Mouse (Mus musculus): ENCODE measurements around the gene Tpd52l1.
A peak's percentile ranks its signal among the peaks of the same experiment; 100 is the strongest.
"Not testable (repeated sequence)": the region's sequence is repeated elsewhere in the genome, so short reads cannot be mapped to it uniquely, and the experiment has no call there.

The Tpd52l1 gene

DNA sequence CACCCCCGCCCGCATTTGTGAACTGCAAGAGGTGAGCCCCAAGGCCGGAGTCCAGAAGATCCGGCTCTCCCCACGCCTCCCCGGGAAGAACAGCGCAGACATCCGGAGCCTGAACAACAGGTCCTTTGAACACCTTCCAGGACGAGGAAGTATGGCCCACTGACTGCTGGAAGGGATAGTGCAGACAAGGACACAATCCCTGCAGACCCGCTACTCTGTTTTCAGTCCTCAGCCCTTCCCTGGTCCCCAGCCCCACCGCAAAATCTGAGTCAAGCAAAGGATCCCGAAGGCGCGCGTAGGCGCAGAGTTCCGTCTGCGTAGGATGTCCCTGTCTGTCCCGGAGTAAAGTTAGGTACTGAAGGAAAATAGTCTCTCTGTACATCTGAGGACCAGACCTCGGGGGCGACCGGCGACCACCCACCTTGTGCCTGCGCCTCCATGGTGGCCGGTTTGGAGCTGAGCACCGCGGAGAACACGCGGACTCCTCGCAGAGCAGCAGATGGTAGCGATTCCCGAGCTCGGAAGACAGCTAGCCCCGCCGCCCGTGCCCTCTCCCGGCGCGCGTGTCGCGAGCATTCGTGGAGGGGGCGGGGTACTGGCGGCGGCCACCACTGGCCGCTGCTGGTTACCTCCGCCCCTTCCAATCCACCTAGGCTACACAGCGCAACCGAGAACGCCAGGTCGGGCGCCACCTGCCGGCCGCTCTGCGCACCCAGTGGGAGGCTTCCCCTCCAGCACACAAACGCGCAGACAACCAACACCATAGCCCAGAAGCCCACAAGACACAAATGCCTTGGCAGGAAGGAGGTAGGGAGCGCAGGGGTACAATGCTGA lies at the start of gene Tpd52l1:
Gene Tpd52l1 (minus strand): TSS at position 668 of the 834 bp plus-strand sequence.
- peak; percentile 77 for DNase-seq

DNA sequence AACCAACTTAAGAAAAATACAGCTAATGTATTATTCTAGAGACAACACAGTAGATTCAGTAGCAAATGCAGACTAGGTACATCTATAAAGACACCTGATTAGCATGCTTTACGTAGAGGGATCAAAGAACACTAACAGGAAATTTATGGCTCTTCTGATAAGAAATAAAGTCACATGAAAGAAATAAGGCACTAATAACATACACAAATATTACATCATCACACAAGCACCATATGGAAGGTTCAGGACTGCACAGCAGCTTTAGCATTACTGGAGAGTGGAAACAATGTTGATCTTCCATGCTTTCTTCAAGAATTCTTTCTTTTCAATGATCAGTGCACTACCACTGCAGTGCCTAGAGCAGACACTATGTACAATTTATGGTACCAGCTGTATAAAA lies 48.5 kb upstream of the Tpd52l1 start:
- no peak for DNase-seq

DNA sequence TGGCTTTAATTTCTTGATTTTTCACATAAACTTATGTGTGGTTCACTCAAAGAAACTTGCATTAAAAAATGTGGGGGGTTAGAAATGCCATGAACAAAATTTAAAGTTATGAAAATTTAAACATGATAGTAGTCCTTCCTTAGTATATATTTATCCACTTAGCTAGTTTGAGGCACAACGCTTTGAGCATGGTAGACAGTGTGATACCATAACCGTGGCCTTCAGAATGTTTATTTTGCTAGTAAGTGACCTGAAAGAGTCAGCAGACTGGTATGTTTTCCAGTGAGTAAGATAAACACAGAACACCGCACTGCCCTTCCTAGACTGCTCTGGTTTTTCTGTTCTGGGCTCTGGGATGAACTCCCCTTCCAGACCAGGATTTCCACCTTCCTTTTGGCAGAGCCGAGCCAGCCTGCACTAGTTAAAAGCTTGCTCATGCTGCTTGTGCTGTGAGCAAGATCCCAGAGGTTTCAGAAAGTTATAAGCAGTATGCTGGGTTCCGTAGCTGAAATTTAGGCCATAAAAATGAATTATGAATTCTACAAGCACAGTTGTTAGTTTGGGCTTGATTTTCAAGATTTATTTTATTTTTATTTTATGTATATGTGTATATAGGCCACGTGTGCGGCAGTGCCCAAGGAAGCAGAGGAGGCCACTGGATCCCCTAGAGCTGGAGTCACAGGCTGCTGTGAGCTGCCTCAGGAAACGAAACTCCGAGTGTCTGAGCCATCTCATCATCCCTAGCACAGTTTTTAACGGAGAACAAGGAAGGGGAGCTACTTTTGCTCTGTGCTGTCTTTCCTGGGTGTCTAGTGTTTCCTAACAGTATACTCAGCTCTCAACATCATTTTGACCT lies 21.5 kb upstream of the Tpd52l1 start:
- no peak for DNase-seq

DNA sequence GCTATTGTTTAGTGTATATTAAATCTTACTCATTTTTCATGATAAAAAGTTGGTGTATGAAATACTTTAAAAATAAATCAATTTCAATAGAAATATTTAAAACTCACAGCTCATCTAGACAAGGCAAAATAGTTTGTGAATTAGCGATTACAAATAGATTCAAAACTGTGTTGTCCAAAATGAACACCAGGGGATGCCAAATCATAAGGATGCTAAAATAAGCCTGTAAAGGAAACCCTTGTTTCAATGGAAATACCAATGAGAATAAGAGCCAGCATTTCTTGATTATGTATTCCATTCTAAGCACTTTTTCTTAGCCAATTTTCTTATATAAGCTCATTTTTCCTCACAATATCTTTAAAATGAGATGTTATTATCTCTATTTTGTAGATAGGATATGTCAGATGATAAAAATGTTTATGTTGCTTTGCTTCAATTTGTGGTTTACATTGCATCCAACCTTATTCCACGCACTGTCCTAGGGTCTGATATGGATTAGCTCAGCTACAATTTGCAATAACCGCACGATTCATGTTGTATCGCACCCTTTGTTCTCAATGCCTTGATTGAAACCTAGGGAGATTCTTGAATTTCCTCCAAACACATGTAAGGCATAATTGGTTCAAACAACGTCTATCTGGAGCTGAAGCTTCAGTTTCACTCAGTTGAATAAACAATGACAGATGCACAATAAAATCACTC lies 20.2 kb upstream of the Tpd52l1 start:
- DNase-seq = no peak

DNA sequence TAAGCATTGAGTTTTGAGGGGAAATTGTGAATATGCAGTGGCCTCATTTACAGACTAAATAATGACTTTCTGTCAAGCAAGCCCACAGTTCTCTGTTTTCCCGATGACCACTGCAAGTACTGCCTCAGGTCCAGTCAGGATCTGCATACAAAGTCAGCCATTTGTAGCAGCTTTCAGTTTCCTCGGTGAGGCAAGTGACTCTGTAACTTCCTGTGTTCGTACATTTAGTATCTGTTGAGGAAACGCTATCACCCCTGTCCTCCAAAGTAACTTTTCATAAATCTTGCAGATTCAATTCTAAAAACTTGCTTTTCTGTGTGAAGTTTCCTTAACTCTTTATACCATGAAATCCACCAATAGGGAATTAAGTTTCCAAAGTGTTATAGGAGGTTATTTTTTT lies 19.7 kb upstream of the Tpd52l1 start:
- no peak for DNase-seq

DNA sequence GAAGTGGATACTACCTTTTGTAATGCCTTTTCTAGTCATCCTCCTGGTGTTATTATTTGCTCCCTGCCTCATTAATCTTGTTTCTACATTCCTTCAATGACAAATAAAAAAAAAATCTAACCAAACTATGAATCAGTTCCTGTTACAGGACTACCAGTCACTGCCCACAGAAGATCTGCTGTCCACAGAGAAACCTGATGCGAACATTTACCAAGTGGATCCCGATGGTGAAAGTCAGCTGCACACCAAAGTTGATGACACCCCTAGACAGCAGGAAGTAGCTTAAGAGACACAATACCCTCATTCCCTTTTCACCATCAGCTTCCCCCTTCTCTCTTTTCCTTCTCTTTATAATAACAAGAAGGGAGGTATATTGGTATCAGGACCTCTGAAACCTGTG lies 17.3 kb upstream of the Tpd52l1 start:
- no peak for DNase-seq

DNA sequence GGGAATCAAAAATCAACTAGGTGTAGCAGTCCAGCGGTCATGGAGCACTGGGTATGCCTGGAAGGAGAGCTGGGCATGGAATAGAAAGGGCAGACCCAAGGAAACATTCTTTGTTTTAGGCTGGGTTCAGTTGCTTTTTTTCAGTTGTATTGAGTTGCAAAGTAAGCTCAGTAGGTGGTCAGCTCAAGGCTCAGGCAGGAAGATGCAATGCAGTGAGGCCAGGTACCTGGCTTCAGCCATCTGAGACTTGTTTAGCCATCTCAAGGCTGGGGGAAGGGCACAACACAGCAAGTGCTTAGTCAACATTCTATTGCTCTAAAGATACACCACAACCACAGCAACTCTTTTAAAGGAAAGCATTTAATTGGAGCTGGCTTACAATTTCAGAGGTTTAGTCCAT lies 11.0 kb upstream of the Tpd52l1 start:
- no peak for DNase-seq

DNA sequence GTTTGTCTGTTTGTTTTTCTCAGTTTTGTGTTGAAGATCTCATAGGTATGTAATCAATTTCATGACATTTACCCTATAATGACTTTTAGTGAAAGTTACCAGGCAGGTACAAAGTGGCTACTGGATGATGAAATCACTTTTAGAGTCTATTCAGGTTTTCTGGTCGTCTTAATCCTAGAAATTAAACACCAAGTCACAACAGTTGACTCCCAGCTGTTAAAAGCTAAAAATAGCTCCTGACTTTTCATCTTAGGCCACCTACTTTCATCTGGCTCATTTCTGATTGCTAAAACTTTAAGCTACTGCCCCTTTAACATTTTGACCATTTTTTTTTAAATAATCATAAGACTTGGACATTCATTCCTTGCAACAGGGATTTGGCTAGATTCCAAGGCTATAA lies 1.3 kb upstream of the Tpd52l1 start:
- DNase-seq = no peak

DNA sequence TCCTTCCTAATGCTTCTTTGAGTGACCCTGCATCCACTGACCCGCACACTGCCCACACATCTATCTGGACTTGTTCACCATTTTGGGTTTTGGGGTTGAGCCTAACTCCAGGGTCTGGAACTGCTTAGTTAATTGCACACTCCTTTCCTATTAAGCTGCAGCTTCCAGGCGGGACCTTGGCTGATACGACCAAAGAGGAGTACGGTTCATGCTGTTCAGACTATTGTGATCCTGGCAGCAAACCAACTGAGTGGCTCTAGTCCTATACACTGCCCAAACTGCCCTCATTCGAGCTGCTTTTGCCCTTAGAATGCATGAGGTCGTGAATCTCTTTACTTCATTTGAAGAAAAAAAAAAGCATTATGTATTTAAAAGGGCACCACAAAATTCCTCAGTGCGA lies 1.6 kb downstream of the Tpd52l1 start:
- DNase-seq = no peak

DNA sequence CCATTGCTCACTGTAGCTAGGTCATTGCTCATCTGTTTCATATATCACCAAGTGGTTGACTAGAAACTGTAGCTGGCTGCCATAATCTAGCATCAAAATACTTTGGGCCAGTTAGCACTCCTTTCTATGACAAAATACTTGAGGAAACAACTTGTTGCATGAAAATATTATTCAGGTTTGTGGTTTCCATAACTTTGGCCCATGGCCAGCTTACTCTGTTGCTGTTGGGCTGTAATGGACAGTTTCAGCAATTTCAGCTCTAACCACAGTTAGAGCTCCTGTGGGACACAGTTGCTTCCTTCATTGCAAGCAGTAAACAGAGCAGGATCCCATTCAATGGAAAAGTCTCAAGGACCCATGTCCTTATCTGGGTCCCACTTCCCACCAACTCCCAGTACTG lies 4.3 kb downstream of the Tpd52l1 start:
- no peak for DNase-seq

DNA sequence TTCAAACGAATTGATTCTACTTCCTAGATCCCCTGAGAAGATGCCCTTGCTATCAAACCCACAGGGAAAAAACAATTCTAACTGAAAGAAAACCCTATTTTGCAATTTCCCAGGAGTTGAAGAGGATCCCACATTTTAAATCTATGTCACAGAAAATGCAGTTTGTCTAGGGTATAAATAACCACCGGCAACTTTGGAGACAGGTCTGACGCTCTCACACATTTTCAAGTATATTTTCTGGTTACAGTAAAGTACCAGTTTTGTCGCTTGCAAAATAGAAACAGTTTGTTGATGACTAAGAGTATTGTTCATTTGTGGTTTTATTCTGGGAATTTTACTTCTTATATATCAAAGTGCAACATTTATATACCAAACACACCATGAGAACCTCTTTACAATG lies 9.7 kb downstream of the Tpd52l1 start:
- DNase-seq = no peak

DNA sequence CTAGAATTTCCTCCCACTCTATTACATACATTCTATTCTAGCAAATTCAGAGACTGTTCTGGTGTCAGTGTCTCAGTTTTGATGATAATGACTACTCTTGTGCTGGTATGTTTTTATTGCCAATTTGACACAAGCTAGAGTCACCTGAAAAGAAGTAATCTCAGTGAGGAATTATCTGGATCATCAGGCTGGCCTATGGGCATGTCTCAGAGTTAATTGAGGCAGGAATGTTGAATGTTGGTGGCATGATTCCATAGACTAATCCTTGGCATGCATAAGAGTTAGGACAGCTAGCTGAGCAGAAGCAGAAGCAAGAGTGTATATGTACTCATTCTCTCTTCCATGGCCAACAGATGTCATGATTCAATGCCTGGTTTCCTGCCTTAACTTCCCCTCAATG lies 27.8 kb downstream of the Tpd52l1 start:
- no peak for DNase-seq

DNA sequence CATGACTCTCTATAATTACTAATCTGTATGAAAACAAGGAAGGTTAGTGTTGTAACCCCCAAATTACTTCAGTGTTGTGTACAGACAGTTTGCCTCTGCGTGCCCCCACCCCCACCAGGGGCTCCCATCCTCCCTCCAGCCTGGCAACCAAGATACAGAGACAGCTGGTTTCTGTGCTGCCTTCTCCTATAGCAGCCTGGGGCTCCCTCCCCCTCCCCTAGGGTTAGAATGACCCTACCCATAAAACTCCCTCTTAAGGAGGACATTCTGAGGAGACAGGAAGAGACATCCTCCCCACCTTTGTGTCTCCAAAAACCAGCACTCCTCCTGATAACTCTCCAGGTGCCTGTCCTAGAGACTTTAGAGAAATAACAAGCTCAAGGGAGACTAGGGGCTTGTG lies 52.8 kb downstream of the Tpd52l1 start:
- no peak for DNase-seq

DNA sequence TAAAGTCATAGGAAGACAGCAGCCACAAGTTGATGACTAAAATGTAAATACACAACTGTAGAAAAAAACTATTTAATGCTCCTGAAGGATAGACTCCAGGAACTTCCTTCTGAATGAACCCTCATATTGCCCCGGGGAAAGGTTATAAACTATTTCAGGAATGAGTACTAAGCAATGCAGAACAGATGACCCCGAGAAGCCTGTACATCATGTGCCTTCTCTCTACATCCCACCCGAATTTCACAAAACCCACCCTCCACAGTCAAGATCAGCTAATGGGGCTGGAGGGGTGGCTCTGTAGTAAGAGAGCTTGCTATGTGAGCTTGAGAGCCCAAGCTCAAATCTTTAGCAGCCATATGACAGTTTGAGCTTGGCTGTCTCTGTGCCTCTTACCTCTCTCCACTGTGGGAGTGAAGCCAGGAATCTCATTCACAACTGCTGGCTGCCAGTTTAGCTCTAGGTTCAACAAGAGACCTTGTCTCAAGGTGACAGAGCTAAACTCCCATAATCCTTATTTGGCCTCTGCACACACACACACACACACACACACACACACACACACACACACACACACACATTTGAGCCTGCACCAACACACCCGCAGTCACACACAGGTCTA lies 54.9 kb downstream of the Tpd52l1 start:
- DNase-seq = no peak

DNA sequence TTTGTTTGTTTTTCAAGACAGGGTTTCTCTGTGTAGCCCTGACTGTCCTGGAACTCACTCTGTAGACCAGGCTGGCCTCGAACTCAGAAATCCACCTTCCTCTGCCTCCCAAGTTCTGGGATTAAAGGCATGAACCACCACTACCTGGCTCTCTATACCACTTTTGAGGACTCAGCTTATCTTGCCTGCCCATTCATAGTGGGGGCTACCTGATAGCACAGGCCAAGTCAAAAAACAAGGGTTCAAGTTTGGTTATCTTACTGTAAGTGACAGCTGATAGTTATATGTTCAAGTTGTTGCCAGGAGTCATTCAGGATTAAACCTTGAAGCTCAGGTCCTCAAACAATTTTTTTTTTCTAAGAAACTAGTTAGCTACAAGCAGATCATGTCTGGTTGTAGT lies 57.2 kb downstream of the Tpd52l1 start:
- not testable (repeated sequence) for DNase-seq

DNA sequence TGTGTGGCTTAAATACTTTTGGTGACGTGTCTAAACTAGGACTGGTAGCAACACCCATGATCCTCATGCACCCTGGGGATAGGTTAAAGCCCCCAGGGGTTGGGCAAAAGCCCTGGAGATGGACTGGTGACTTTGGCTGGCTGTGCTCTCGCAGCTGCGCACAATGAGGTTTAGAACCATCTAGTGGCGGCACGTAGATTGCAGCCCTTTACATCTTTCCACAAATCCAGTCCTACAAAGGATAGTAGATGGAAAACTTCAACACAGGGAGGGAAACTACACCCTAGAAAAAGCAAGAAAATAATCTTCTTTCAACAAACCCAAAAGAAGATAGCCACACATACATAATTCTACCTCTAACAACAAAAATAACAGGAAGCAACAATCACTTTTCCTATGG lies 75.6 kb downstream of the Tpd52l1 start:
- DNase-seq = not testable (repeated sequence)

DNA sequence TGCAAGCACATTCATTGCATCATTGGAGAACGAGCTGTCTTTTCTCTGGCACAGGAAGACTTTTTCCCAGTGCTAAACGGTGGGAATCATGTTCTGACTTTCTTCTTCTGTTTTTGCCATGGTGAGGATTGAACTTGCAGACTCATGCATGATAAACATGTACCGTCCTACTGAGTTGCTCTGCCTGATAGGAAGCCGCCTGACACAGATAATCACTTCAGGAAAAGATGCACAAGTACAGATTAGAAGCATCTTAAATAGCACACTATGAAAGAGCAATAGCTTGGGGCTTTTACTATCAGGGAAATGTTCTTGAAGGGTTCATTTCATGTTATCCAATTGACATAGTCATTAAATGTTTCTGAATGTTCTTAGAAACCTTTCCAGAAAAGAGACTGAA lies 86.0 kb downstream of the Tpd52l1 start:
- DNase-seq = no peak

DNA sequence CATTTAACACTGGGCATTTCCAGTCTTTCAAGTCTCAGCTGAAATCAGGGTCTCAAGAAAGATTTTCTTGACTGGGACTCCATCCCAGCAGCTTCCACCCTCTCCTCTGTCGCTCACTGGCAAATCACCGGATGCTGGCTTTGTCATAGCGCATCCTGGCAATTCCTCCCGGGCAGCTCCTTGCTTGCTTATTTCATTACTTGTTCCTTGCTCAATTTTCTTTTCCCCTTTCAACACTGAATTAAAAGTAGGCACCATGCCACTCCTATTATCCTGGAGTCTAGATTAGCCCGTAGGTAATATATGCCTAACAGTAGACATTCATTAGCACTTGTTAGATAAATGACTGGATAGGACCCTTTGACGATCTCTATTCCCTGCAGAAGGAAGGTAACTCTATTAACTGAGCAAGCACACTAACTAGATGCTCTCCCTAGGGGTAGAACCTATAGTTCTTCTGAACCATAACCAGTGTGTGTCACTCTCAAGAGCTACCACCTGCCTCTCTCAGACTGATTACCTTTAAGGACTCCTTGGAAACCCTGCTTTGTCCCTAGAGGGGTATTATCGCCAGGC lies 90.8 kb downstream of the Tpd52l1 start:
- DNase-seq = no peak

DNA sequence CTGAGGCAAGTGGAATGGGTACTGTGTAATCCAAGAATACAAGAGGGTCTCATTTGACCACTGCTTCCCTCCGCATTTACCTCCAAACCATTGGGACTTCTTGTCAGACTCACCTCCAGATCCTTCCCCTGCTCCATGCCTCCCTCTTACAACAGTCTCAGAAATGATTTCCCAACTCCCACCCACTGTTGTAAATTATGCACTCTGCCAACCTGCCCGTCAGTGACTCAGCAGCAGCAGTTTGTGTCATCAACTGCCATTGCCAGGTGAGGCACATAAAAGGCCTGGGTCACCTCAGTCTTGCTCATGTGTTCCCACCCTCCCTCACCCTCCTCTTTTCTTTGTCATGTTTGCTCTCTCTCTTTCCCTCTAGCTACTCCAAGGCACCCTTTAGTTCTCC lies 91.6 kb downstream of the Tpd52l1 start:
- DNase-seq = no peak

DNA sequence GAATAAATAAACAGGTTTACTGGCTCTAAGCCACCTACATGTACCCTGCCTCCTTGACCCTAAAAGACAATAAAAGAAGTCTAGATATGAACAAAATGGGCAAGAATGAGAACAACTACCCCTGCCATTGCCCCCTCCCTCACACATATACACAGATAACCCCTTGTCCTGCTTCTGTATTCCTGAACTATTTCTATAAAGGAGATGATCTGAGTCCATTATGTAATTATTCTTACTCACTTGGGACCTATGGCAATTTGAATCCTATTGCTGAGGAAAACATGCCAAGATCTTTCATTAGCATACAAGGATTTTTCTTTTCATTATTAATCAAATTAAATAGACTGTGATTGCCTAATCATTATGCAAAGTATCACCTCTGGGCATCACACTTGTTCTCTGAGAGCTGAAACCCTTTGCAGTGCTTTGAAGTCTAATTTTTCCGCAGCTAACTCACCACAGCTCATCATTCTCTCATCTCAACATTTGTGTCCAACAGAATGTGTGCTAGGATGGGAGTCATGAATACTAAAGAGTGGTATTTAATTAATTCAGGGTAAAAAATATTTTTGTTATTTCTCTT lies 92.8 kb downstream of the Tpd52l1 start:
- DNase-seq = no peak

DNA sequence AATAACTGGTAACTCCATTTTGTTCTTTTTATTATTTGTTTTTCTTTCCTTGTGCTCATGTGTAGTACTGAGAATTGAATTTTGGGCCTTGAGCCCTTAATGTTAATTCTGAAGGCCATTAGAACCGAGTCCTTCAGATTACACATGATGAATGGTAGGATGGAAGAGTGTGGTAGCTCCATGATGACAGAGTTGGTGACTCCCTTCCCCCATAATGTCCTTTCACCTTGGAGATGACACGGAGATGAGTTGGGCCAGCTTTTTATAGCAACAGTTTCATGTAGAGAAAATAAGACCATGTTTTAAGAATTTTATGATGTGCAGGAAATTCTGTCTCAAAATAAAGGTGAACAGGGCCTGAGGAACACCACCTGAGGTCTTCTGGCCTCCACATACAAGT lies 94.7 kb downstream of the Tpd52l1 start:
- no peak for DNase-seq

DNA sequence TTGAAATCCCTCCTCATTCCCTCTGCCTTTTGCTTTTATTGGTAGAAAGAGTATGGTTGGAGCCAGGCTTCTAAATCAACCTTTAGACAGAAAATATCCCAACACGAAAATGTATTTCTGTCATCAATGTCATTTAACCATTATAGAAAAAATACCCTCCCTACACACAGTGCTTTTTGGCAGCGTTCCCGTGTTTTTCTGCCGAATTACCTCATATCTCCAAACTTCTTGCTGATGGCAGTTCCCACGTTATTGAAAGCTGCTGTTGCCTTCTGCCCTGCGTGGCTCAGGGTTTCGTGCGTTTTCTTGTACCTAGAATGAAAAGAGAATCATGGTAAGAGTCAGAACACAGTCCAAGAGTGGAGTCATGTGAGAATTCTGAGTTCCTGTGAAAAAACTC lies 99.4 kb downstream of the Tpd52l1 start:
- no peak for DNase-seq
